ENCODE assay signal across 8 mouse cellular contexts in genomic region chr2:11663961-11664360, GRCm38 (mm10). TPM values are rescaled to one million over a fixed set of nuclear protein-coding genes. Genes with fewer than 3 reads are reported as not detected.
DNase-seq lines count a peak whose midpoint lies in the region; ATAC-seq lines count a peak whose summit lies in the region.

No protein-coding gene starts in this region.

- WGBS in forebrain, embryonic 10.5 days = 4% methylated on average over 10 of the region's 10 CpGs
- WGBS in heart, embryonic 15.5 days = 5% methylated on average over 10 of the region's 10 CpGs
- WGBS in liver, embryonic 12.5 days (ENCODE audit: insufficient replicate concordance) = 4% methylated on average over 10 of the region's 10 CpGs
- 3% methylated on average over 10 of the region's 10 CpGs for WGBS in stomach, embryonic 14.5 days

- peak; percentile 61 for DNase-seq in forebrain, embryonic 10.5 days (ENCODE audit: extremely low spot score, low spot score)
- DNase-seq in kidney, postnatal 14 days = peak; percentile 87
- DNase-seq in natural killer cell, adult 2 months (ENCODE audit: low spot score in 2 of 2) = peak; percentile 79 to 89

- peak overlapping the region; percentile 87 for H3K27ac ChIP-seq in brown adipose tissue, adult 24 weeks (replicated peaks; ENCODE audit: low read depth, low read length)
- H3K27ac ChIP-seq in forebrain, embryonic 10.5 days = no peak overlapping the region
- H3K27ac ChIP-seq in heart, embryonic 15.5 days = no peak overlapping the region
- no peak overlapping the region for H3K27ac ChIP-seq in liver, embryonic 12.5 days
- H3K27ac ChIP-seq in stomach, embryonic 14.5 days (ENCODE audit: low read length) = no peak overlapping the region

- no peak overlapping the region for H3K9ac ChIP-seq in heart, embryonic 15.5 days
- H3K9ac ChIP-seq in liver, embryonic 12.5 days = no peak overlapping the region
- no peak overlapping the region for H3K9ac ChIP-seq in stomach, embryonic 14.5 days (replicated peaks; ENCODE audit: low read depth, low read length)

- no peaks in the 10 kb centered on the region; the same call in 1 of the 2 replicates for H3K4me1 ChIP-seq in brown adipose tissue, adult 24 weeks (ENCODE audit: control insufficient read depth, insufficient read depth, insufficient read length, low read length)
- peaks cover 10% of the 10 kb centered on the region for H3K4me1 ChIP-seq in forebrain, embryonic 10.5 days
- no peaks in the 10 kb centered on the region for H3K4me1 ChIP-seq in heart, embryonic 15.5 days (replicated peaks)
- no peaks in the 10 kb centered on the region; the same call in 1 of the 2 replicates for H3K4me1 ChIP-seq in liver, embryonic 12.5 days
- no peaks in the 10 kb centered on the region for H3K4me1 ChIP-seq in stomach, embryonic 14.5 days (ENCODE audit: control insufficient read depth, insufficient read depth, low read length)

- H3K9me3 ChIP-seq in forebrain, embryonic 10.5 days = no peaks in the 10 kb centered on the region; the same call in 1 of the 2 replicates
- H3K9me3 ChIP-seq in heart, embryonic 15.5 days (replicated peaks) = no peaks in the 10 kb centered on the region
- H3K9me3 ChIP-seq in liver, embryonic 12.5 days (replicated peaks) = no peaks in the 10 kb centered on the region
- no peaks in the 10 kb centered on the region for H3K9me3 ChIP-seq in stomach, embryonic 14.5 days (ENCODE audit: control insufficient read depth, low read depth, low read length)

- H3K27me3 ChIP-seq in forebrain, embryonic 10.5 days (ENCODE audit: poor library complexity, severe bottlenecking) = no peaks in the 10 kb centered on the region
- no peaks in the 10 kb centered on the region for H3K27me3 ChIP-seq in heart, embryonic 15.5 days
- no peaks in the 10 kb centered on the region for H3K27me3 ChIP-seq in liver, embryonic 12.5 days (replicated peaks)
- no peaks in the 10 kb centered on the region for H3K27me3 ChIP-seq in stomach, embryonic 14.5 days (ENCODE audit: control insufficient read depth, insufficient read depth, low read length)

- ATAC-seq in CD4-positive, CD25-positive, alpha-beta regulatory T cell, adult 4 months = peak; percentile 71
- ATAC-seq in heart, embryonic 15.5 days (replicated peaks; ENCODE audit: insufficient number of reproducible peaks, insufficient read depth, low FRiP score, low read depth) = 0 out of 2 replicates have a peak, but pooled peaks have one; percentile 58
- ATAC-seq in liver, embryonic 12.5 days = peak; percentile 73
- peak; percentile 77 for ATAC-seq in stomach, embryonic 14.5 days (ENCODE audit: insufficient number of reproducible peaks, insufficient read depth, low FRiP score, low read depth)

- H3K4me2 ChIP-seq in heart, embryonic 15.5 days = peak overlapping the region; percentile 56
- peak overlapping the region; percentile 47 for H3K4me2 ChIP-seq in liver, embryonic 12.5 days
- H3K4me2 ChIP-seq in stomach, embryonic 14.5 days (replicated peaks; ENCODE audit: low read depth, low read length) = peak overlapping the region; percentile 34

- H3K4me3 ChIP-seq in brown adipose tissue, adult 24 weeks (ENCODE audit: insufficient read depth, low read depth, low read length) = no peak overlapping the region
- peak overlapping the region; percentile 31 for H3K4me3 ChIP-seq in forebrain, embryonic 10.5 days
- H3K4me3 ChIP-seq in heart, embryonic 15.5 days = peak overlapping the region; percentile 20
- H3K4me3 ChIP-seq in liver, embryonic 12.5 days = peak overlapping the region; percentile 12; the same call in 1 of the 2 replicates
- no peak overlapping the region for H3K4me3 ChIP-seq in stomach, embryonic 14.5 days (ENCODE audit: low read depth, low read length)

- no peaks in the 10 kb centered on the region for H3K36me3 ChIP-seq in forebrain, embryonic 10.5 days (replicated peaks)
- no peaks in the 10 kb centered on the region for H3K36me3 ChIP-seq in heart, embryonic 15.5 days
- H3K36me3 ChIP-seq in liver, embryonic 12.5 days = no peaks in the 10 kb centered on the region
- no peaks in the 10 kb centered on the region for H3K36me3 ChIP-seq in stomach, embryonic 14.5 days (ENCODE audit: control insufficient read depth, insufficient read depth, low read length)

RNA-seq across cellular contexts. Expression of gene Il2ra, which starts 21.4 kb away (rescaled TPM):
- polyA plus RNA-seq in CD4-positive, CD25-positive, alpha-beta regulatory T cell, adult 4 months (2017; shearing (Covaris generic)) = 100 to 1,000 TPM; 347 to 420 TPM
- polyA plus RNA-seq in brown adipose tissue, adult 24 weeks (2012; ENCODE audit: insufficient read depth, insufficient read length, missing spikeins) = 0.32 and 2.0 TPM in 2 replicates
- polyA plus RNA-seq in forebrain, embryonic 10.5 days (2016; fragmentation: Nextera tagmentation; extraction: Ambion mirVana) = not detected in 2 replicates
- polyA plus RNA-seq in heart, embryonic 15.5 days (2015; fragmentation: Nextera tagmentation; extraction: Ambion mirVana) = 1.6 and 17.9 TPM in 2 replicates
- not detected in 2 replicates for polyA plus RNA-seq in liver, embryonic 12.5 days (2016; fragmentation: Nextera tagmentation; extraction: Ambion mirVana)
- not detected in 2 replicates for polyA plus RNA-seq in stomach, embryonic 14.5 days (2014; fragmentation: Nextera tagmentation; extraction: Ambion mirVana)

RNA-seq across cellular contexts. Expression of gene Gm17490, which starts 37.9 kb away (rescaled TPM):
- not detected for polyA plus RNA-seq in CD4-positive, CD25-positive, alpha-beta regulatory T cell, adult 4 months (2017; shearing (Covaris generic))
- polyA plus RNA-seq in brown adipose tissue, adult 24 weeks (2012; ENCODE audit: insufficient read depth, insufficient read length, missing spikeins) = not detected in 2 replicates
- not detected in 2 replicates for polyA plus RNA-seq in forebrain, embryonic 10.5 days (2016; fragmentation: Nextera tagmentation; extraction: Ambion mirVana)
- polyA plus RNA-seq in heart, embryonic 15.5 days (2015; fragmentation: Nextera tagmentation; extraction: Ambion mirVana) = not detected in 2 replicates
- polyA plus RNA-seq in liver, embryonic 12.5 days (2016; fragmentation: Nextera tagmentation; extraction: Ambion mirVana) = not detected in 2 replicates
- not detected in 2 replicates for polyA plus RNA-seq in stomach, embryonic 14.5 days (2014; fragmentation: Nextera tagmentation; extraction: Ambion mirVana)

RNA-seq across cellular contexts. Expression of gene Il15ra, which starts 41.1 kb away (rescaled TPM):
- 10 to 100 TPM; 24.0 to 33.6 TPM for polyA plus RNA-seq in CD4-positive, CD25-positive, alpha-beta regulatory T cell, adult 4 months (2017; shearing (Covaris generic))
- polyA plus RNA-seq in brown adipose tissue, adult 24 weeks (2012; ENCODE audit: insufficient read depth, insufficient read length, missing spikeins) = 44.9 and 47.0 TPM in 2 replicates
- 0.31 and 0.55 TPM in 2 replicates for polyA plus RNA-seq in forebrain, embryonic 10.5 days (2016; fragmentation: Nextera tagmentation; extraction: Ambion mirVana)
- 11.7 and 15.4 TPM in 2 replicates for polyA plus RNA-seq in heart, embryonic 15.5 days (2015; fragmentation: Nextera tagmentation; extraction: Ambion mirVana)
- 1.7 and 2.1 TPM in 2 replicates for polyA plus RNA-seq in liver, embryonic 12.5 days (2016; fragmentation: Nextera tagmentation; extraction: Ambion mirVana)
- polyA plus RNA-seq in stomach, embryonic 14.5 days (2014; fragmentation: Nextera tagmentation; extraction: Ambion mirVana) = 0.80 and 1.5 TPM in 2 replicates

Comparison
In these comparisons a context has a peak if more than half of its experiments do, and no peak if none do; other contexts are left out.
1. H3K4me3 ChIP-seq: peak in forebrain, embryonic 10.5 days (single experiment), heart, embryonic 15.5 days (single experiment) and liver, embryonic 12.5 days (single experiment); none in brown adipose tissue, adult 24 weeks (single experiment) and stomach, embryonic 14.5 days (single experiment).
2. RNA of gene Il2ra, which starts 21.4 kb away (polyA plus RNA-seq): 347 to 420 TPM in CD4-positive, CD25-positive, alpha-beta regulatory T cell, adult 4 months; 1.6 to 17.9 TPM in heart, embryonic 15.5 days, 0.32 to 2.0 TPM in brown adipose tissue, adult 24 weeks, not detected in forebrain, embryonic 10.5 days, not detected in liver, embryonic 12.5 days and not detected in stomach, embryonic 14.5 days; every median in the first group is over 10 times any median in the second.
3. Peak in every context shown above with its lines, with median percentiles within 50 percentile points of each other: ATAC-seq, DNase-seq and H3K4me2 ChIP-seq.